Mouse (Mus musculus): ENCODE data around the gene Gbx2. TPM values are rescaled to one million over a fixed set of nuclear protein-coding genes. Genes with fewer than 3 reads are reported as not detected.
A peak's percentile ranks its signal among the peaks of the same experiment; 100 is the strongest.

Gbx2 gene
- polyA plus RNA-seq, 1 experiment, result 2.4 TPM

GRCm38 (mm10) chr1:89940961-89941524, 10.1 kb upstream of the Gbx2 start:
- Histone ChIP-seq H3K4me3 (replicated peaks; ENCODE audit: control insufficient read depth, low read depth, low read length) (no peak overlapping the region), H3K27ac (ENCODE audit: control insufficient read depth, insufficient read depth, low read depth, low read length, poor library complexity) (no peak overlapping the region), H3K4me1 (ENCODE audit: control insufficient read depth, insufficient read depth, low read length) (peaks cover 3% of the 10 kb centered on the region)
- TF ChIP-seq CTCF (IDR thresholded peaks at IDR 0.05; ENCODE audit: control insufficient read depth, insufficient read depth, low read length) (no peak), POLR2A (IDR thresholded peaks at IDR 0.05; ENCODE audit: borderline replicate concordance, control insufficient read depth, low read depth, low read length) (no peak)
- 35% methylated on average over 15 of the region's 15 CpGs for WGBS

DNA sequence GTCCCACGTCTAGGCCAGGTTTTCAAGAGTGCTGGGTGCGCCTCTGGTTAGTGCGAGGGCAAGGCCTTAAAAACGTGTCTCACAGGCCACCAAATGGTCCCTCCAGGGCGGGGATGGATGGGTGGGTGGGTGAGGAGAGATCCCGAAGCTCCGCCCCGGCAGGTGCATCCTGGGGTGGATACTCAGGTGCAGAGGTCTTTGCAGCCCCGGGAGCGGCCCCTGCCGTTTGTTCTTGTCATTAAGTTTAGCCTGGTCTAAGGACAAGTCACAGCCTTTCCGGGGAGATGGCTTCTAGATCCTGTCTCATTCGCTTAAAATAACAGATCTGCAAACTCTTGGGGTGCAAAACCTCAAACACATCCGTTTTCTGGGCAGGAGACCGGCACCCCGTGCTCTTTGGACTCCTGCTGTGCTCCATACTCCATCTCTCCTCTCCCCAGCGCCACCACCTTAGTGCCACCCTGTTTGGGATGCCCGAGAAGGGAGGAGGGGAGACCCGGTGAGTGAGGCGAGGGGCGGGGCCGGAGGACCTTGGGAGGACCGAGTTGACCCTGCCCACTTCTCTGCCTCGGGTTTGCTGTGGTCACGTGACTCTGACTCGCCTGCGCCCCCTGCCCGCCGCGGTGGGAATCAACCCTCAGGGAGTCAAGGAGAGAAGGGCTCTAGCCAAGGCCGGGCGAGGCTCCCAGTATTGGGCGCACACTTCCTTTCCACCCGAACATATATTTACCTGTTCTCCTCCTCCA, 9.2 kb upstream of the Gbx2 start:
- H3K4me1 ChIP-seq (ENCODE audit: control insufficient read depth, insufficient read depth, low read length), result peaks cover 3% of the 10 kb centered on the region
- H3K27ac ChIP-seq (ENCODE audit: control insufficient read depth, insufficient read depth, low read depth, low read length, poor library complexity), result no peak overlapping the region; the same call in 1 of the 2 replicates
- TF ChIP-seq CTCF (IDR thresholded peaks at IDR 0.05; ENCODE audit: control insufficient read depth, insufficient read depth, low read length) (peak; percentile 69), POLR2A (IDR thresholded peaks at IDR 0.05; ENCODE audit: borderline replicate concordance, control insufficient read depth, low read depth, low read length) (no peak)
- H3K4me3 ChIP-seq (replicated peaks; ENCODE audit: control insufficient read depth, low read depth, low read length), result peak overlapping the region; percentile 2
- 2% methylated on average over 34 of the region's 34 CpGs for WGBS

DNA sequence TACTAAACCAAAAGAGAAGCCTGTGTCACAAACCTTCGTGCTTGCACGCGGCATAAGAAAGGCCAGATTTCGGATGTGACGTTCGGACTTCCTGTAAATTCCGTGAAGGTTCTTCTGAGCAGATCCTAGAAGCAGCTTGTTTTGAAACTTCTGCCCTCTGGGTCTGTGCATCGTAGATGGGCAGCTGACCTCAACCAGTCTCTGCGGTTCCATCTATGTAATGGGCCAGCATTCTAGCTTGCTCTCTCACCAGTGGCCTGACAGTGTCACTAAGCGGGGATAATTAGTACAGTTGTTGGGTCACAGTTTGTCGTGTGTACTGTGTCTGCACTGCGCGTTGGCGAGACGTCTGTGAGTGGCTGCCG, 8.6 kb upstream of the Gbx2 start:
- H3K4me3 ChIP-seq (replicated peaks; ENCODE audit: control insufficient read depth, low read depth, low read length), result no peak overlapping the region
- peaks cover 3% of the 10 kb centered on the region for H3K4me1 ChIP-seq (ENCODE audit: control insufficient read depth, insufficient read depth, low read length)
- 10% methylated on average over 16 of the region's 16 CpGs for WGBS
- TF ChIP-seq POLR2A (IDR thresholded peaks at IDR 0.05; ENCODE audit: borderline replicate concordance, control insufficient read depth, low read depth, low read length) (no peak), CTCF (IDR thresholded peaks at IDR 0.05; ENCODE audit: control insufficient read depth, insufficient read depth, low read length) (no peak)
- H3K27ac ChIP-seq (ENCODE audit: control insufficient read depth, insufficient read depth, low read depth, low read length, poor library complexity), result no peak overlapping the region

- WGBS, result 29% methylated on average over 16 of the region's 16 CpGs
- Histone ChIP-seq H3K27ac (ENCODE audit: control insufficient read depth, insufficient read depth, low read depth, low read length, poor library complexity) (no peak overlapping the region), H3K4me3 (replicated peaks; ENCODE audit: control insufficient read depth, low read depth, low read length) (no peak overlapping the region), H3K4me1 (ENCODE audit: control insufficient read depth, insufficient read depth, low read length) (peaks cover 3% of the 10 kb centered on the region)
- TF ChIP-seq CTCF (IDR thresholded peaks at IDR 0.05; ENCODE audit: control insufficient read depth, insufficient read depth, low read length), result peak; percentile 26; the same call in 1 of the 2 replicates
- no peak for TF ChIP-seq POLR2A (IDR thresholded peaks at IDR 0.05; ENCODE audit: borderline replicate concordance, control insufficient read depth, low read depth, low read length)
Observed at GRCm38 (mm10) chr1:89938884-89939595, 8.1 kb upstream of the Gbx2 start.

GRCm38 (mm10) chr1:89935493-89936348, 4.7 kb upstream of the Gbx2 start:
- Histone ChIP-seq H3K27ac (ENCODE audit: control insufficient read depth, insufficient read depth, low read depth, low read length, poor library complexity) (no peak overlapping the region), H3K4me1 (ENCODE audit: control insufficient read depth, insufficient read depth, low read length) (peaks cover 3% of the 10 kb centered on the region), H3K4me3 (replicated peaks; ENCODE audit: control insufficient read depth, low read depth, low read length) (no peak overlapping the region)
- WGBS, result 38% methylated on average over 29 of the region's 29 CpGs
- TF ChIP-seq POLR2A (IDR thresholded peaks at IDR 0.05; ENCODE audit: borderline replicate concordance, control insufficient read depth, low read depth, low read length) (no peak), CTCF (IDR thresholded peaks at IDR 0.05; ENCODE audit: control insufficient read depth, insufficient read depth, low read length) (no peak)

GRCm38 (mm10) chr1:89934316-89935260, 3.6 kb upstream of the Gbx2 start:
- 72% methylated on average over 19 of the region's 19 CpGs for WGBS
- Histone ChIP-seq H3K4me3 (replicated peaks; ENCODE audit: control insufficient read depth, low read depth, low read length) (no peak overlapping the region), H3K27ac (ENCODE audit: control insufficient read depth, insufficient read depth, low read depth, low read length, poor library complexity) (no peak overlapping the region), H3K4me1 (ENCODE audit: control insufficient read depth, insufficient read depth, low read length) (no peaks in the 10 kb centered on the region; the same call in 1 of the 2 replicates)
- TF ChIP-seq POLR2A (IDR thresholded peaks at IDR 0.05; ENCODE audit: borderline replicate concordance, control insufficient read depth, low read depth, low read length), result no peak
- no peak for TF ChIP-seq CTCF (IDR thresholded peaks at IDR 0.05; ENCODE audit: control insufficient read depth, insufficient read depth, low read length)

- no peaks in the 10 kb centered on the region for H3K4me1 ChIP-seq (ENCODE audit: control insufficient read depth, insufficient read depth, low read length)
- H3K27ac ChIP-seq (ENCODE audit: control insufficient read depth, insufficient read depth, low read depth, low read length, poor library complexity), result no peak overlapping the region
- 77% methylated on average over 21 of the region's 21 CpGs for WGBS
- H3K4me3 ChIP-seq (replicated peaks; ENCODE audit: control insufficient read depth, low read depth, low read length), result no peak overlapping the region
- TF ChIP-seq CTCF (IDR thresholded peaks at IDR 0.05; ENCODE audit: control insufficient read depth, insufficient read depth, low read length), result no peak
- no peak for TF ChIP-seq POLR2A (IDR thresholded peaks at IDR 0.05; ENCODE audit: borderline replicate concordance, control insufficient read depth, low read depth, low read length)
Observed at GRCm38 (mm10) chr1:89933786-89934185, 2.8 kb upstream of the Gbx2 start.
